Mouse (Mus musculus) hindlimb bud, embryonic 11.5 days (tissue): Measurements from ENCODE around the gene Zfp871.
"Not testable (repeated sequence)": the region's sequence is repeated elsewhere in the genome, so short reads cannot be mapped to it uniquely, and the experiment has no call there.

Source experiments
- DNase-seq: peaks from one replicate; pipeline ENCODE4 v3.0.0-alpha.2; 2012; ENCODE audit warnings: low read depth, low spot score; ENCODE audit errors: extremely low spot score

The Zfp871 gene

GRCm38 (mm10) chr17:32741057-32741456, 47.0 kb downstream of the Zfp871 start:
- DNase-seq, result no peak

GRCm38 (mm10) chr17:32738406-32738805, 49.7 kb downstream of the Zfp871 start:
- DNase-seq, result no peak

- no peak for DNase-seq
Measured at GRCm38 (mm10) chr17:32729029-32729428, 59.1 kb downstream of the Zfp871 start.

- not testable (repeated sequence) for DNase-seq
Measured at GRCm38 (mm10) chr17:32726360-32726759, 61.7 kb downstream of the Zfp871 start.

- DNase-seq, result no peak
Measured at GRCm38 (mm10) chr17:32722771-32723170, 65.3 kb downstream of the Zfp871 start.

- DNase-seq, result not testable (repeated sequence)
Measured at GRCm38 (mm10) chr17:32722151-32722550, 65.9 kb downstream of the Zfp871 start.
